Mouse (Mus musculus) small intestine, adult 2 months (tissue): ENCODE measurements around the gene Gls.

Experiments used
- CTCF ChIP-seq: fragments of 200-500 bp; IDR thresholded peaks from 2 replicates; pipeline ENCODE4 v1.5.1; 2012; ENCODE audit warnings: low read depth, mild to moderate bottlenecking, control low read depth, inconsistent platforms, low read length, moderate library complexity, mixed read lengths; ENCODE audit not compliant: insufficient replicate concordance, insufficient read length; ENCODE audit errors: extremely low read depth
- POLR2A ChIP-seq: fragments of 200-500 bp; IDR thresholded peaks from 2 replicates; pipeline ENCODE4 v1.6.1; 2012; ENCODE audit warnings: low read depth, mild to moderate bottlenecking, control low read depth, inconsistent platforms, low read length, moderate library complexity

DNA sequence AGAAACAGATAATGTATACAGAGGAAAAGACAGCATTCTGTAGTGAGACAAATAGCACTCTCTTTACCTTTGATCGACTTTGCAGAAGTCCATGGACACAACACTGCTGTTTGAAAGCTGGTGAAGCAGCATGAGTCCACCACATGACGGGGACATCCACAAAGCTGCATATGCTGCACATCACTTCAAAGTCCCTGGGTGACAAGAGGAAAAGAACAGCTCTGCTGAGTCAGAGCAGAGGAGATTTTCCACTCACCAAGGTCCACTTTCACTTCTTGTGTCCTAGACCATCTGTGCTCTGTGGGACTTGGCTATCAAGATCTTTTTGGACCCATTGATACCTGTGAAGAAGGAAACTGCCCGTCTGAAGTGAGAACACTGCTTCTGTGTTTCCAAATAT lies 41.2 kb upstream of the Gls start:
- TF ChIP-seq POLR2A = no peak
- no peak for TF ChIP-seq CTCF
